Mouse (Mus musculus): ENCODE results near the gene Gpbar1. TPM values are rescaled to one million over a fixed set of nuclear protein-coding genes. Genes with fewer than 3 reads are reported as not detected.

Gene Gpbar1
- polyA plus RNA-seq, 1 experiment = not detected

DNA sequence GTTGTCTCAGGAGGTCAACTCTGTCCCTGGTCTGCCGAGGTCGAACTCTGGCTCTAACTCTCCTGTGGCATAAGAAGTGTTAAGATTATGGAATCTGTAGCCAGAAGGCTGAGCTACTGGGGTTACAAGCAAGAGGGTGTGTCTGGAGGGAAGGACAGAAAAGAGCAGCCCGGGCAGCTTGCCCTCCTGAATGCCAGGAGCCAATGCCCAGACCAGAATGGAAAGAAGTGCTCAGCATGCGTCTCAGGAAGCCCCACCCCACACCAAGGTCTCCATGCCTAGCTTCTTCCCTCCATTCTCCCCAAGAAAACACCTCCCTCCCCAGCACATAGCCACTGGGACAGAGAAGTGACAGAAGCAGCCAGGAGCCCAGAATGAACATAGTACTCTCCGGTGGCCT, 20.6 kb downstream of the Gpbar1 start:
- peaks cover 15% of the 10 kb centered on the region for H3K4me1 ChIP-seq (ENCODE audit: control insufficient read depth, insufficient read depth, low read length)
- no peak overlapping the region for H3K4me3 ChIP-seq (ENCODE audit: insufficient read depth, low read length)
- H3K27ac ChIP-seq (ENCODE audit: insufficient read depth, low read length) = peak overlapping the region; percentile 44; the same call in 1 of the 2 replicates
- TF ChIP-seq POLR2A (IDR thresholded peaks at IDR 0.05; ENCODE audit: extremely low read depth, insufficient read depth, low read length) (no peak), CTCF (IDR thresholded peaks at IDR 0.05; ENCODE audit: extremely low read depth, insufficient read depth, low read length) (no peak)

DNA sequence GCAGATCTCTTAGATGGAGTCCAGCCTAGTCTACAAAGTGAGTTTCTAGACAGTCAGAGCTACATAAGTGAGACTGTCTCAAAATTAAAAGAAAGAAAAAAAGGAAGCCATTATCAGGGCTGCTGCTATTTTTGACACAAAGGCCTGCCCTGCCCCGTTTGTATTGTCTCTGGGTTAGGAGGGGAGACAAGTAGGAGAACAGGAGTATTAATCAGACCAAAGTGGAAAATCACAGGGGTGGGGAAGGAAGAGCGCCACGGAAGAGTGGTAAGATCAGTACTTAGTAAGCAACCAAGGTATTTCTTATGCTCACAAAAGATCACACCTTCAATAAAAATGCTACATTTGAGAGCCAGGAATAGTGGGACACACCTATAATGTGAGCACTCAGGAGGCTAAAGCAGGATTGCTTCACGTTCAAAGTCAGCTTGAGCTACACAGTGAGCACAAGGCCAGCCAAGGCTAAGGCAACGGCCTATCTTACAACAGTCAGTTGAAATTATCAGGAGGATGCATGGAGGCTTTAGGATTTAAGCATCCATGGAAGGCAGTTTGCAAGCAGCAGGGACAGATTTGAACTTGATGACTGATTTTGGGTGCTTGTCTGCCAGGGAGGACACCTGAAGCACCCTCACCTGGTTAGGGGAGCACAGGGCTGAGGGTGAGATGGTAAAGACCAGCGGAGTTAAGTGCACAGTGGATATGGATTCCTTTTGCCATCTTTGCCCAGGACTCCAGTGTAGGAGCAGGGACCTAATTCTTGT, 22.2 kb downstream of the Gpbar1 start:
- Histone ChIP-seq H3K4me3 (ENCODE audit: insufficient read depth, low read length) (no peak overlapping the region), H3K27ac (ENCODE audit: insufficient read depth, low read length) (peak overlapping the region; percentile 33), H3K4me1 (ENCODE audit: control insufficient read depth, insufficient read depth, low read length) (peaks cover 6% of the 10 kb centered on the region)
- TF ChIP-seq CTCF (IDR thresholded peaks at IDR 0.05; ENCODE audit: extremely low read depth, insufficient read depth, low read length) (no peak), POLR2A (IDR thresholded peaks at IDR 0.05; ENCODE audit: extremely low read depth, insufficient read depth, low read length) (no peak)

DNA sequence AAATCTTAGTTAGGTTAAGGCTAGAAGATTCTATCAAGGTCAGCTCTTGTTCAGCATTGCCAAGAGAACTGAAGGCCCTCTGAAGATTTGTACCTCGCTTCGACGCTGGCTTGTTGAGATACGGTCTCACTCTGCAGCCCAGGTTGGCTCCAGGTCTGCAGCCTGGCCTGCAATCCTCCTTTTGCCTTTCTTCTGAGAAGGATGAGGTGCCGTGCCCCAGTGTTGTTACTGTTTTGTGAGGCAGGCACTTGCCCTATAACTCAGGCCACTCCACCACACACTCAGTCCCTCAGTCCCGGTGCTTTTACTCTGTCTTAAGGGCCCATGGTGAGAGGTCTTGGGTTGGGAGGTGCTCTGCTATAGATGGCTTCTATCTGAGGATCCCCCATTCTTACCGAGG, 23.9 kb downstream of the Gpbar1 start:
- H3K4me3 ChIP-seq (ENCODE audit: insufficient read depth, low read length) = no peak overlapping the region
- 0 out of 2 replicates have a peak, but pooled peaks cover 2% of the 10 kb centered on the region for H3K4me1 ChIP-seq (ENCODE audit: control insufficient read depth, insufficient read depth, low read length)
- H3K27ac ChIP-seq (ENCODE audit: insufficient read depth, low read length) = 0 out of 2 replicates have a peak overlapping the region, but pooled peaks have one; percentile 17
- no peak for TF ChIP-seq POLR2A (IDR thresholded peaks at IDR 0.05; ENCODE audit: extremely low read depth, insufficient read depth, low read length)
- TF ChIP-seq CTCF (IDR thresholded peaks at IDR 0.05; ENCODE audit: extremely low read depth, insufficient read depth, low read length) = no peak

DNA sequence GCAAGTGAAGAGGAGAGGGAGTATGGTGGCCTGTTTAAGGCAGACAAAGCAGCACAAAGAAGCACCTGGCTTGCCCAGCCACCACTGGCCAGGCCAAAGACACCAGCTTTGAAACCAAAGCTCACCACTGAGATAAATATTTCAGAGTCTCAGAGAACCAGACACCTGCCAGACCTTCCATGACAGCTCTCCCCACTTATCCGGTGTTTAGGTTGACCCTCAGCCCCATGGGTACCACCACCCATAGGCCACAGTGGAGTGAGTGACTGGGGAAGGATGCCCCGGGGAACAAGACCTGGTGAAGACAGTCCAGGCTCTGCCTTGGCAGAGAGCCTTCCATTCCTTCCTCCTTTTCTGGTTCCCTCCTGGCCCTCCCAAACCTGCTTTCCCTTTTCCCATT, 24.5 kb downstream of the Gpbar1 start:
- Histone ChIP-seq H3K4me1 (ENCODE audit: control insufficient read depth, insufficient read depth, low read length) (0 out of 2 replicates have a peak, but pooled peaks cover 2% of the 10 kb centered on the region), H3K27ac (ENCODE audit: insufficient read depth, low read length) (no peak overlapping the region), H3K4me3 (ENCODE audit: insufficient read depth, low read length) (peak overlapping the region; percentile 72; the same call in 1 of the 2 replicates)
- TF ChIP-seq CTCF (IDR thresholded peaks at IDR 0.05; ENCODE audit: extremely low read depth, insufficient read depth, low read length) (no peak), POLR2A (IDR thresholded peaks at IDR 0.05; ENCODE audit: extremely low read depth, insufficient read depth, low read length) (no peak)

DNA sequence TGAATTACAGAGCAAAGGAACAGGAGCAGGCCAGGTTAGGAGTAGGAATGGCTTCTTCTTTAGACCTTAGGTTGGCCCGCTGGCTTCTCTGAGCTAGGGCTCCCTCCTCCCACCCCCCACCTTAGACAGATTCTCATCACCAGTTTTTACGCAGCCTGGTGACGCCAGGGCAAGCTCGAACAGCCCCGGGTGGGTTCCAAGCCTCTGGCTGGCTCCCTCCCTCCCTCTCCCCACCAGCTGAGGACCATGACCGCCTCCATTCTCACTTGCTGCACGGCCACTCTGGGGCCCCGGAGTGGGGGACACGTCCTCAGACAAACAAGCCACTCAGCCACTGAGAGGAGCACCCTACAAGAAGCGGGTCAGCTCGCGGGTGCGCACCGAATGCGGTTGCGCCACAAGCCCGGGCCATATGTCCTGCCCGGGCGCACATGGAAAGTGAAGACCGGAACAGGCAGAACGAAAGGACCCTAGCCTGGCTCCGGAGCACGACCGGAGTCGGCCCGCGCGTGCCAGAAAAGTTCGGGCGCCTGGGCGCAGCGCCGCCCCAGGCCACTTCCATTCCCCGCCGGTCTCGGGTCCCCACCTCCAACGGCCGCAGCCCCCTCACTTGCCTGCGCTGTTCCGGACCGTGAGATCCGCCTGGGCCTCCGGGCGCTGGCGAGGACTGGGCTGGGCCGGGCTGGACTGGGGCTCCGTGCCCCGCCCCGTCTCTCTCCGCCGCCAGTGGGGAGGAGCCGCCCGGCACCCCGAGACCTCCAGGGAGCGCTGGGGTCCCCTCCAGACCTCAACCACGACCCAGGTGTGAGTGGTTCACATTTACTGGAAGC, 25.4 kb downstream of the Gpbar1 start:
- Histone ChIP-seq H3K27ac (ENCODE audit: insufficient read depth, low read length) (peak overlapping the region; percentile 95), H3K4me3 (ENCODE audit: insufficient read depth, low read length) (peak overlapping the region; percentile 72), H3K4me1 (ENCODE audit: control insufficient read depth, insufficient read depth, low read length) (no peaks in the 10 kb centered on the region)
- TF ChIP-seq POLR2A (IDR thresholded peaks at IDR 0.05; ENCODE audit: extremely low read depth, insufficient read depth, low read length) (no peak), CTCF (IDR thresholded peaks at IDR 0.05; ENCODE audit: extremely low read depth, insufficient read depth, low read length) (no peak)

DNA sequence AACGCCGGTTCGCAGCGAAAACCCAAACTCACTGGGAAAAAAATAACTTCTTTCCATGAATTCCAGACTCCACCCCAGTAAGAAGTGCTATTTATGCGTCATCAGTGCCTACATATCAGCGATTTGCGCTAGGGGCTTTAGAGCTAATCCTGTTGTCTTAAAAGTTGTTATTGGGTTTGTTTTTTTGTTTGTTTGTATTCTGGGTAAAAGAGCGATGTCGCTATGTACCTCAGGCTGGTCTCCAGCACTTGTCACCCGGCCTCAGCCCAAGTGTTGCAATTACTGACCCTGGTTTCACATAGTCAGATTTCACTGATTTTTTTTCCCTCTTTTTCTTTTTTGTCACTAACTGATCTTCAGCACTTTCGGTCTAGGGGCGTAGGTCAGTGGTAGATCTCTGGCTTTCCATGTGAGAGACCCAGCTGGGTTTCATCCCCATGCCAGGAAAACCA, 26.0 kb downstream of the Gpbar1 start:
- TF ChIP-seq CTCF (IDR thresholded peaks at IDR 0.05; ENCODE audit: extremely low read depth, insufficient read depth, low read length) (no peak), POLR2A (IDR thresholded peaks at IDR 0.05; ENCODE audit: extremely low read depth, insufficient read depth, low read length) (no peak)
- no peaks in the 10 kb centered on the region for H3K4me1 ChIP-seq (ENCODE audit: control insufficient read depth, insufficient read depth, low read length)
- H3K4me3 ChIP-seq (ENCODE audit: insufficient read depth, low read length) = peak overlapping the region; percentile 72
- peak overlapping the region; percentile 95 for H3K27ac ChIP-seq (ENCODE audit: insufficient read depth, low read length)

DNA sequence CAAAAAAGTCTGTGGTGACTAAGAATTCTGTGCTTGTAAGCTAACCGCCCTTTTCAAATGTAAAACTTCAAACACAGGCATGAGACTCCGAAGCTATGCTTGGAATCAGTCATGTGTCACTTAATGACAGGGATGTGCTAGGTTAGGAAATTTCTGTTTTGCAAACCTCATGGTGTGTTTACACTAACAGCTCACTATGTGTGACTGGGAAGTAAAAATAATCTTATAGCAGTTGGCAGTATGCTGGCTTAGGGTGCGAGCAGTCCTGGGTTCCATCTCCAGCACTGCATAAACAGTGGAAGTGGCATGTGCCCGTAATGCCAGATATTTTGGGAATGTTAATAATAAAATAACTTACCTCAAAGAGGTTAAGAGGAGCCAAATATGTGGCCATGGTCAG, 26.6 kb downstream of the Gpbar1 start:
- TF ChIP-seq CTCF (IDR thresholded peaks at IDR 0.05; ENCODE audit: extremely low read depth, insufficient read depth, low read length) = no peak
- no peak for TF ChIP-seq POLR2A (IDR thresholded peaks at IDR 0.05; ENCODE audit: extremely low read depth, insufficient read depth, low read length)
- no peak overlapping the region for H3K4me3 ChIP-seq (ENCODE audit: insufficient read depth, low read length)
- no peak overlapping the region for H3K27ac ChIP-seq (ENCODE audit: insufficient read depth, low read length)
- no peaks in the 10 kb centered on the region for H3K4me1 ChIP-seq (ENCODE audit: control insufficient read depth, insufficient read depth, low read length)

DNA sequence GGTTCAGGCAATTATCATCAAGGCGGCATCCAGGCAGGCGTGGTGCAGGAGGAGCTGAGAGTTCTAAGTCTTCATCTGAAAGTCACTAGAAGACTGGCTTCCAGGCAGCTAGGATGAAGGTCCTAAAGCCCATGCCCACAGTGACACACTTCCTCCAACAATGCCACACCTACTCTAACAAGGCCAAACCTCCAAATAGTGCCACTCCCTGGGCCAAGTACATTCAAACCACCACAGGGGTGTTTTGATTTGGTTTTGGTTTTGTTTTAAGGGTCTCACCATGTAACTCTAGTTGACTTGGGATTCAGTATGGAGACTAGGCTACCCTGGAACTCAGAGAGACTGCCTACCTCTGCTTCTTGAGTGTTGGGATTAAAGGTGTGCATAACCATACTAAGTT, 27.2 kb downstream of the Gpbar1 start, which contains the start of gene Tmbim1:
Tmbim1 (minus strand) TSS at position 101 of the 400 bp plus-strand sequence.
- Histone ChIP-seq H3K4me3 (ENCODE audit: insufficient read depth, low read length) (peak within 1 kb of the TSS; percentile 72; the same call in 1 of the 2 replicates), H3K4me1 (ENCODE audit: control insufficient read depth, insufficient read depth, low read length) (no peaks in the 10 kb centered on the region), H3K27ac (ENCODE audit: insufficient read depth, low read length) (peak within 1 kb of the TSS; percentile 95; the same call in 1 of the 2 replicates)
- TF ChIP-seq CTCF (IDR thresholded peaks at IDR 0.05; ENCODE audit: extremely low read depth, insufficient read depth, low read length) = no peak
- no peak for TF ChIP-seq POLR2A (IDR thresholded peaks at IDR 0.05; ENCODE audit: extremely low read depth, insufficient read depth, low read length)

DNA sequence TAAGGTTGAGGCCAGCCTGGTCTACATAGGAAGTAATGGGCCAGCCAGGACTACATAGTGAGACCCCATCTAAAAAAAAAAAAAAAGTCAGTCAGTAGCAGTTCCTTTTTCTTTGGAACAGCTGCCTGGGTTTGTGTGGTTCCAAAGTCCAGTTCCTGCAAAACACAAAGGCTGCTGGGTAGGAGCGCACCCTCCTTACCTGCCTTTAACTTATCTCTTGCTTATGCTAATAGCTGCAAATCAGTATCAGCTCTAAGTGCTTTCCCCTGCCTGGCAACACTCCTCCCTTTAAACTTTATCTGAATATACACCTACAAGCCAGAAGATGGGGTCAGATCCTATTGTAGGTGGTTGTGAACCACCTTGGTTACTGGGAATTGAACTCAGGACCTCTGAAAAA, 28.8 kb downstream of the Gpbar1 start:
- Histone ChIP-seq H3K4me3 (ENCODE audit: insufficient read depth, low read length) (no peak overlapping the region), H3K27ac (ENCODE audit: insufficient read depth, low read length) (no peak overlapping the region), H3K4me1 (ENCODE audit: control insufficient read depth, insufficient read depth, low read length) (no peaks in the 10 kb centered on the region)
- TF ChIP-seq POLR2A (IDR thresholded peaks at IDR 0.05; ENCODE audit: extremely low read depth, insufficient read depth, low read length) (no peak), CTCF (IDR thresholded peaks at IDR 0.05; ENCODE audit: extremely low read depth, insufficient read depth, low read length) (no peak)
